Mouse (Mus musculus) cerebellum, adult 11-12 months (tissue): ENCODE results near the gene Nrp2.

Experiments used
- DNase-seq: peaks from one replicate; pipeline ENCODE4 v3.0.0; 2022

Gene Nrp2

DNA sequence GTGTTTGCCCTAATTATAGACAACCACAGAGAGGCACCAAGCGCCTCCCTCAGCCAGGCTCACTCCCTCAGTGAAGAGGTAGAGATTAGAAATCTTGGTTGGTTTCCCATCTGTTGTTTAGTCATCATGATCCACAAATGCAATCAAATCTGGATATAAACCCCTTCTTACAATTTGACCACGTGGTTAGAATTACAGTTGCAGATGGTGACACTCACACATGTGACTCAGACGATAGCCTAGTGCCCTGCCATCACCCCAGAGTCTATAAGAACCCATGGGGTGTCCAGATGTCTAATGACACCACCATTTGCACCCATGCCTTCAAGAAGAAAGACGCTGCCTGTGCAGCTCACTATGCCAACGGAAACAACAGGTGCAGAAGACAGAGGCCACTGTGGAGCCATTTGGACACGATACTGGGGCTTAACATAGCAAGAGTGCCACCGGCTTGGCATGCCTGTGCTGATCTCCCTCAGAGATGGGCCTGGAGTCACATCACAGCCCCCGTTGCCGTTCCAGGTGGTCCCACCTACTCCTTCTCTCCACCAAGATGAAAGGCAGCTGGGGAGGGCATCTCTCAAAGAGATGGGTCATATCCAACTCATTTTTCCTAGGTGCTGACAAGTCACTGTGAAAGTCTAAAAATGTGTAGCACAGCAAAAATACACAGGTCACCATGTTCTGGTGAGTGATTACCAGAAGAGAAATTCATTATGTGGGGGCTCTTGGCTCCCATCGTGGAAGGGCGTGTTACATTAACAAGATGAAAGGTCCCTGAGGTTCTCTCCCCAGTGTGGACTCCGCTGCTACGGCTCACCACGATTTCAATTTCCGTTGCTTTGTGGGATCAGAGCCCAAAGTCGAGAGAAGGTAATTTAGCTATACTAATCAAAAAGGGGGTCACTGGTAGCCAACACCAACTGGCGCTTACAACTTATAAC, 123.0 kb downstream of the Nrp2 start:
- DNase-seq = no peak

GRCm38 (mm10) chr1:62827316-62827715, 124.2 kb downstream of the Nrp2 start:
- DNase-seq = no peak

GRCm38 (mm10) chr1:62828156-62828555, 125.1 kb downstream of the Nrp2 start:
- DNase-seq = no peak

- no peak for DNase-seq
Measured at GRCm38 (mm10) chr1:62829690-62830417, 126.8 kb downstream of the Nrp2 start.

DNA sequence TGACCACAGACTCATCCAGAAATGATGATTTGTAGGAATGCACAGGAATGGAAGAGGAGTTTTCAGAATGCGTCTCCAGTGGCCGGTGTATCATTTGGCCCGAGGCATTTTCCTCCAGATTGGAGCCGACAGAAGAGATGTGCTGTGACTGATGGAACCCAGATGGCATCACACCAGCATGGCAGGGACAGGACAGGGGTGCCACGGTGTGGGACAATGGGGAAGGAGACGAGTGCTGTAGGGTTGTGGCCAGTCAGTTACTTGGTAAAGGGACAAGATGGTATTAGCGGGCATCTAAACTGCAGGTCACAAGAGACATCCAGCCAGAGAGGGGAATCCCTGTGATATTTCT, 127.3 kb downstream of the Nrp2 start:
- DNase-seq = no peak

DNA sequence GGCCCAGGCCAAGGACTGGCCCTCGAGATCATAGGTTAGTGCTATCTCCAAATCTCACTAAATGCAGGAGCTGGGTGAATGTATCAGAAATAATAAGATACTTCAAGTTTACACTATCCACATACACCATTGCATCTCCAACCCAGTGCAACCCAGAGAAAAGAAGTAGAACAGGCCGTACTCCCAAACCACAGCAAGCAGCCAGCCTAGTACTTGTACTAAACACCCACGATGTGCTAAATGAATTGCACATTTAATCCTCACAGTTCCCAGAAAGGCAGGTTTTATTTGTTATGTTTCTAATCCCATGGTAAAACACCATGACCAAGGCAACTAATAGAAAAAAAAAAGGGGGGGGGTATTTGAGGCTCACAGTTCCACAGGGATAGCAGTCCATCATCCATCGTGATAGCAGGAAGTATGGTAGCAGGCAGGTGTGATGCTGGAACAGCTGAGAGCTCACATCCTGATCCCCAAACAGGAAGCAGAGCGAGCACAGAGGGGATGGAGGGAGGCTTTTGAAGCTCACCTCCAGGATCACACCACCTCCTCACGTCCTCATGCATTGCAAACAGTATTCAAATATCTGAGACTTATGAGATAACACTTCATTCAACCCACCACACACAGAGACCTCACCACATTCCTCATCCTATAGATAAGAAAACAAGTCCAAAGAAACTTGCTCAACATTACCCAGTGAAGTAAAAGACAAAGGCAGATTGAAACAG, 128.8 kb downstream of the Nrp2 start:
- DNase-seq = no peak

DNA sequence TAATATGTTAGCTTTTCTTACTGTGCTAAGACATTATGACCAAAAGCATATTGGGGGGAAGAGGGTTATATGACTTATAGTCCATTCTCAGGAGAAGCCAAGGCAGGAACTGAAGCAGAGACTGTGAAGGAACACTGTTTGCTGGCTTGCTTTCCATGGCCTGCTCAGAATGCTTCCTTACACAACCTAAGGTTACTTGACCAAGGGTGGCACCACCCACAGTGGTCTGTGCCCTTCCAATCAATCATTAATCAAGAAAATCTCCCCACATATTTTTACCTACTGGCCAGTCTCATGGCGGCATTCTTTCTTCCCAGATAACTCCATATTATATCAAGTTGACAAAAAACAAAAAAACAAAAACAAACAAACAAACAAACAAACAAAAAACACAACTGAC, 130.3 kb downstream of the Nrp2 start:
- DNase-seq = no peak

DNA sequence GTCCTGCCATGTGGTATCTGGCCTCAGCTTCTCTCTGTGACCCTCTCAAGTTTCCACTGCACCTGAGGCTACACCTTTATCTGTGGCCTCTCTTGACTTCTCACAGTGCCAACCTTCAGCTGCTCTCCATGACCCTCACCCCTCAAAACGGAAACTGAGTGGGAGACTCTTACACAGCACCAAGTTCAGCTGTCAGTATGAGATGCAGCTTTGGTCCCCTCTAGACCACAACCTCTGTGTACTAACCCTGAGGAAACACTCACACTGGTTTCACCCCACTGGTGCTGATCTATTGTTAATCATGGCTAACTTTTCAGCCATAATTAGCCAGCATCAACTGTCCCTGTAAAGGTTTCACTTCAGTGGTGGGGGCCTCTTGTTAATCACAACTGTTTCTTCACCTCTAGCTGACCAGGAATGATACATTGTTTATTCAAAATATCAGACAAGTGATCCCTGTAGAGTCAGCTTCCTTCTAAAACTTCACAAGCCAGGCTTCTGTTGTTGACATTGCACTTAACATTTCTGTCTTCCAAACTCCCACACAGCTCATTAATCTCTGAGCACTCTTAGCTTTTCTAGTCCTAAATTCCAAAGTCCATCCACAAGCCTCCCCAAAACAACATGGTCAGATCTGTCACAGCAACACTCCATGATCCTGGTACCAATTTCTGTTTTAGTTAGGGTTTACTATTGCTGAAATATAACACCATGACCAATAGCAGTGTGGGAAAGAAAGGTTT, 131.5 kb downstream of the Nrp2 start:
- no peak for DNase-seq

GRCm38 (mm10) chr1:62838083-62838482, 135.0 kb downstream of the Nrp2 start:
- DNase-seq = no peak

GRCm38 (mm10) chr1:62838631-62839030, 135.5 kb downstream of the Nrp2 start:
- no peak for DNase-seq

DNA sequence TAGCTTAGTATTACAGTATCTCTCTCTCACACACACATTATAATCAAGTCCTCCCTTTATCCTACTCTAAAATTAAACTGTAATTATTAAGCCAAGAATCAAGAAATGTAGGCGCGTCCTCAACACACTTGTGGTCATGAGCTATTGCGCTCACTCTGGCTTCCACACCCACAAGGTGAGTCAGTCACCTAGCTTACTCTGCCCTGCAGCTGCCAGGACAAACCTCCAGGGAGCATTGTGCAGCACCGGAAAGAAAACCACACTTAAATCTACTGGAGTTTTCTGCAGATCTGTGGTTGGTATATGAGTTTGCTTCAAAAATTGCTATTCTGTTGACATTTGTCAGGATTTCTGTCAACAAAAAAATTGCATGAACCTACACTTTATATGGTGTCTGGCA, 140.1 kb downstream of the Nrp2 start:
- DNase-seq = no peak

GRCm38 (mm10) chr1:62850990-62851940, 148.2 kb downstream of the Nrp2 start:
- DNase-seq = no peak

GRCm38 (mm10) chr1:62853362-62853761, 150.3 kb downstream of the Nrp2 start:
- no peak for DNase-seq

DNA sequence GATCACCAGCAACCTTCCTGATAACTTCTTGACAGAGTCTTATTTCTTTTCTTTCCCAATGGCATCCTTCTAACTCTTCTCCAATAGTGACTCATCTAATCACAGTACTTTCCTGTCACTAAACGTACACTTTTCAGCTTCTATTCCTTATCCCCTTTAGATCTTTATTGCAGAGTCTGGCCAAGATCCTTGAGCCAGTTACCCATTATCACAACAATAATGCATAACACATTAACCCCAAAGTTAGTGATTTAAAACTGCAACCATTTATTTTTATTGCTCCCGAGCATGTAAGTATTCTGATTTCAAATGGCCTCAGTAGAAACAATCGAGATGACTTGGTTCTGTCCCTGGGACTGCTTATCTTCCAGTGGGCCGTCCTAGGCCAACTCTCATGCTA, 150.9 kb downstream of the Nrp2 start:
- DNase-seq = no peak

GRCm38 (mm10) chr1:62859098-62859497, 156.0 kb downstream of the Nrp2 start:
- no peak for DNase-seq

DNA sequence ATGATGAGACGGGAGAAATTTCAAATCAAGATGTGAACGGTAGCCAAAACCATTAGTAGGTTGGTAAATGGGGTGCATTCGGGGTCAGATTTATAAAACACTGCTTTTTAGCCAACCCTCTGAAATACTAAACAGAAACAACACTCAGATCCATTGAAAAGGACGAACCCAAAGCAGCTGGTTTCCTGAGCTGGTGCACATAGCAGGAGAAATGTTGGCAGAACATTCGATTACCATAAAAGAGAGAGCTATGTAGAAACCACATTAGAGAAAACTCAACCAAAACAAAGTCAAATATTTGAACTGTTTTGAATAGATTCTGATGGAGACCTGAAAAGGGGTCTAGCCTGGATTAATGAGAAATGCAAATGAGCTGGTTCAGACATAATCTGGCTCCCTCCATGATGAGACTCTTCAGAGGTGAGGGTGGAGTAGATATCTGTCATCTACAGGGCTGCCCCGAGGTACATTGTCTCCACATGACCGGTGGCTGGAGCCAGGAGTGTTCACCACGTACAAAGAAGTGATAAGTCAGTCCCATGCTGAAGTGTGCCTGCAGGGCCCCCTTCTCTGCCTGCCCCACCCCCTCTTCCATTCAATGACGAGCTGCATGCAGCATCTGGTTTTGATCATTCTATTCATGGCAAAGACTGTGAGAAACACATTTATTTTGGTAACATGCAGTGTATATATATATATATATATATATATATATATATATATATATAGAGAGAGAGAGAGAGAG, 156.6 kb downstream of the Nrp2 start:
- DNase-seq = no peak

- DNase-seq = no peak
Measured at GRCm38 (mm10) chr1:62860327-62860726, 157.2 kb downstream of the Nrp2 start.

- DNase-seq = no peak
Measured at GRCm38 (mm10) chr1:62860788-62861187, 157.7 kb downstream of the Nrp2 start.
